Mouse (Mus musculus): ENCODE measurements around the gene Fxyd1.

- no peak for TF ChIP-seq CTCF (IDR thresholded peaks at IDR 0.05; ENCODE audit: extremely low read depth, insufficient read depth, low read length)
- no peak for TF ChIP-seq POLR2A (IDR thresholded peaks at IDR 0.05; ENCODE audit: extremely low read depth, insufficient read depth, low read length)
Measured at GRCm38 (mm10) chr7:31080611-31081010, 23.6 kb upstream of the Fxyd1 start.
